Mouse (Mus musculus): Measurements from ENCODE around the gene Nfia.

Nfia gene

DNA sequence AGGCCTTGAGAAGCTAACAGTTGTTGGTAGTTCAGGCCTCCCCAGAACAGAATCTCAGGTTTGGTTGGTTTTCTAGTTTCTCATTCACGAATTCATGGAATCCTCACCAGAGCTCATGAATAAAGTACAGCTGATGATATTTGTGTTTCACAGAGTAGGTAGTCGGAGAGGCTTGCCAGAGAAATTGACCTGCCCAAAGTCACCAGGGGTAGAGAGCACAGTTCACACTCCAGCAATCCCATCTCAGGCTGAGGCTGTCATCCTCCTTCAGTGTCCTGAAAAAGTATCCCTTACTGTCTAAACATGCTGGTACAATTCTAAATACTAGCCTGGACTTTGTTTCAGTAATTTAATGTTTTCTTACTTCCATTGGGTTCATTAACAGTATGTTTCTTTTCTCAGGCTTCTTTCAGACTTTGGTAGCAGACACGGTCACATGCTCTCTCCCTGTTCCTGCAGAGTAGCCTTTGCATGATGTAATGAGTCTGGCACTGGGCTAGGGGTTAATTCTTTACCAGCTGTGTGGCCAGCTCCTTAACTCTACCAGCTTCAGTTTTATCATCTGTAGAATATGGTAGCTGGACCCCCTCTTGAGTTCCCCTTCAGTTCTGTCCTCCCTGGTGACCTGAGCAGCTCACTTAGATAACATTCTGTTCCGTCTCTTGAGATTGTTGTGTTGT, 7.1 kb upstream of the Nfia start:
- in situ Hi-C loops (cut with MboI): loop anchor here (25.0 kb wide), 2 partner anchors 672 to 1147 kb away; partner anchors contain the start of gene Usp1

DNA sequence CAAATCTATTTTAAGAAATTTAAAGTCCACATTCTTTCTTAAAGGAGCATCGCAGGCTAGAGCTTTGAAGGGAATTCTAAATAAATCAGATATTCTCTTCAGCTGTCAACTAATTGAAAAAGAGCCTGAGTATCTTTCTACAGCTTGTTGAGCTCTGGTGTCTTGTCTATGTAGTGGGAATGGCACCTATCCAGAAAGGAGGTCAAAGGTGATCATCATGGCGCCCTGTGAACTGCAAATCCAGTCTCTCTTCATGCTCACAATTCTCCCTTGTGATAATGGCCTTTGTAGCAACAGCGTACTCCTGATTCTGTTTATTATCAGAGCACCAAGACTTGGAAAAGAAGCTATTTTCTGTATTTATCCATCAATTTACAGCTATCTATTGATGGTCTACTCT, 6.4 kb upstream of the Nfia start:
- in situ Hi-C loops (cut with MboI): loop anchor here (25.0 kb wide), 2 partner anchors 671 to 1146 kb away; partner anchors contain the start of gene Usp1

- in situ Hi-C loops (cut with MboI): loop anchor here (25.0 kb wide), 2 partner anchors 670 to 1145 kb away; partner anchors contain the start of gene Usp1
These were observed 5.5 kb upstream of the Nfia start for GRCm38 (mm10) chr4:97767025-97767424.

DNA sequence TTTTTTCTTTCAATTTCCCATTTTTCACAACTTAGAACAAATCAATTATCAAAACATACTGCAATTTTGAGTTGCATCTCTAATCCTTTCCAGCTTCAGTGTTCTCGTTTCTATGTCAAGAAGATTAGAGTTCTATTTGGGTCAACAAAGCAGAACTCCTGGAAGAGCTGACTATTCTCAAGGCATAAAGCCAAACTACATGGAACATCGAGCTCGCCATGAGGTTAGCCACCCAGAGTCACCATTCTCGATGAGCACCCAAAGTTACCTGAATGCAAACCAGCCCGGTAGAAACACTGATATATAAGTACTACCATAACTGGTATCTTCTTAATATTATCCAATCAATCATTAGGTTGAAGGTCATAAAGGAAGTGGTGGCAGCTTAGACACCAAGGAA, 5.0 kb upstream of the Nfia start:
- in situ Hi-C loops (cut with MboI): loop anchor here (25.0 kb wide), 2 partner anchors 670 to 1145 kb away; partner anchors contain the start of gene Usp1

- in situ Hi-C loops (cut with MboI): loop anchor here (25.0 kb wide), 2 partner anchors 667 to 1142 kb away; partner anchors contain the start of gene Usp1
These were observed 2.7 kb upstream of the Nfia start for GRCm38 (mm10) chr4:97769861-97770260.

- in situ Hi-C loops (cut with MboI): loop anchor here (25.0 kb wide), 2 partner anchors 666 to 1141 kb away; partner anchors contain the start of gene Usp1
These were observed 1.1 kb upstream of the Nfia start for GRCm38 (mm10) chr4:97771426-97771825.

DNA sequence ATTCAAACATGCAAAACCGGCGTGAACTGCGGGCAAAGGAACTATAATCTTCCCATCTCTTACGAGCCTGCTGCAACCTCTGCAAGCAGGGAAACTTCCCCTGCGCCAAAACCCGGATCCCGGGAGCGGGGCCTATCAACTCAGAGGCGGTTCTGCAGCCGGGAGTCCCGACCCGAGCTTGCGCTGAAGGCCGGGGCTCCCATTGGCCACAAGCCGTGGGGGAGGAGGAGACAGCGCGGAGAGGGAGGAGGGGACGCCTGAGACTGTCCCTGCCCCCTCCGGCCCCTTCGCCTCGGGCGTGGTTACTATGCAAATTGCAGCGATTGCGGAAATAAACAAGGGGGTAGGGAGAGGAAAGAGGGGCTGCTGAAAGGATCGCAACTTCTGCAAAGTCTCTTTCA, 450 bp upstream of the Nfia start:
- in situ Hi-C loops (cut with MboI): loop anchor here (25.0 kb wide), 2 partner anchors 665 to 1140 kb away; partner anchors contain the start of gene Usp1

DNA sequence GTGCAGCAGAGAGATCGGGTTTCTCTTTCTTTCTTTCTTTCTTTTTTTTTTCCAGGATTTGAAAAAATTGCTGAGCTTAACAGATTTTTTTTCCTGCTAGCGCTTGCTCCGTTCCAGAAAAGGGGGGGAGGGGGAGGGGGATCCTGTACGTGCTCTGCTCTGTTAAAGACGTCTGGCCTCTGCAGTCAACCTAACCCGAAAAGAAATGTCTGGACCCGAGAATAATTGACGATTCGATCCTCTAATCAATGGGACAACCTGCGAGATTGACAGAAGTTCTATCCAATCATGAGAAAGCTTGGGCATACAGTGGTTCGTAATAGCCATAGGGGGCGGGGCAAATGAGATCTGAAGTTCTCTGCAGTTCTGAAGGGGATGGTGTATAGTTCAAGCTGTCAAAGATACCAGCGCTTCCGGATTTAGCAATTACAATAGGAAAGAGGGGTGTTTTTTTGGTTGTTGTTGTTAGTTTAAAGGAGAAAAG, 618 bp downstream of the Nfia start:
- in situ Hi-C loops (cut with MboI): loop anchor here (25.0 kb wide), 2 partner anchors 664 to 1139 kb away; partner anchors contain the start of gene Usp1

GRCm38 (mm10) chr4:97773791-97774190, 1.3 kb downstream of the Nfia start:
- in situ Hi-C loops (cut with MboI): loop anchor here (25.0 kb wide), 2 partner anchors 664 to 1139 kb away; partner anchors contain the start of gene Usp1

GRCm38 (mm10) chr4:97774446-97774950, 2.0 kb downstream of the Nfia start:
- in situ Hi-C loops (cut with MboI): loop anchor here (25.0 kb wide), 2 partner anchors 663 to 1138 kb away; partner anchors contain the start of gene Usp1

DNA sequence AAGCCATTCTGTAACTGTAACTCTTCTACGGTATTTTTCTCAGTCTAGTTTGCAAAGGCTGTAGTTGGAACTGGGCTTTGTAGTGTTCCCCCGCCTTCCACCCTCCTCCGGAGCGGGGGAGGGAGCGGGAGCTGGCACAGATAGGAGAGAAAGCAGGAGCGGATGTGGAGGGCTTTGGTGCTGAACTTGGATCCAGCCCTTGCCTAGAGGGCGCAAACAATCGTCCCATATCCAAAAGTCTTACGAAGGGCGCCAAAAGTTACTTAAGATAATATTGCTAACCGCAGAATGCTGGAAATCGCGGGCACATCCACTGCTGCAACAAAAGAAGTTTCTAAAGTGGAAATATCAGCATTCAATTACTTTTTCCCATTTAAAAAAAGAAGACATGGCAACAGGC, 2.5 kb downstream of the Nfia start:
- in situ Hi-C loops (cut with MboI): no loop called here

- in situ Hi-C loops (cut with MboI): no loop called here
These were observed 3.1 kb downstream of the Nfia start for GRCm38 (mm10) chr4:97775494-97776265.

GRCm38 (mm10) chr4:97776388-97777080, 4.0 kb downstream of the Nfia start:
- in situ Hi-C loops (cut with MboI): no loop called here

DNA sequence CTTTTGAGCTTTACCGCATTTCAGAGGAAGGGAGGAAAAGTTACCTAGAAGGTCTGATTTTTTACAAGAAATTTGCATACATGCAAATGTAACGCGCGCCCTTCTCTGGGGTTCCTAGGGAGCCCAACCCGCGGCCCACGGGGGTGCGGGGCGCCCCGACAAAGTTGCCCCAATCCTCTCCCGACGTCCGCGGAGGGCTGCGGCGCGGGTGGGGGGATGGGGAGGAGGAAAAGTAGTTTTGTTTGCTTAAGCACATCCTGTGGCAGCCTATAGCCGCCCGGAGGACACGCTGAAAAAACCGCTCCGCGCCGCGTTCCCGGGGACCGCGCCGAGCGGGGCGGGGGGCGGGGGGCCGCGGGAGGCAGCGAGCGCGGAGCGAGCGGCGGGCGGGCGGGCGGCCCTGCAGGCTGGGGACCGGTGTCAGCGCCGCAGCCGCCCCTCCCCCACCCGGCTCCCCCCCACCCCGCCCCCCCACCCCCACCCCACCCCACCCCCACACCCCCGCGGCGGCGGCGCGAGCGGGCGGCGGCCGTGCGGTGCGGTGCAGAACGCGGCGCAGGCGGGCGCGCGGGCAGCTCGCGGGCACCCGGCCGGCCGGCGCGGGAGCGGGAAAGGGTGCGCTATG, 4.7 kb downstream of the Nfia start:
- in situ Hi-C loops (cut with MboI): no loop called here

GRCm38 (mm10) chr4:97777706-97778176, 5.2 kb downstream of the Nfia start, which contains the start of gene E130114P18Rik:
Gene E130114P18Rik, minus strand, starts transcription at chr4:97778078.
- in situ Hi-C loops (cut with MboI): no loop called here

DNA sequence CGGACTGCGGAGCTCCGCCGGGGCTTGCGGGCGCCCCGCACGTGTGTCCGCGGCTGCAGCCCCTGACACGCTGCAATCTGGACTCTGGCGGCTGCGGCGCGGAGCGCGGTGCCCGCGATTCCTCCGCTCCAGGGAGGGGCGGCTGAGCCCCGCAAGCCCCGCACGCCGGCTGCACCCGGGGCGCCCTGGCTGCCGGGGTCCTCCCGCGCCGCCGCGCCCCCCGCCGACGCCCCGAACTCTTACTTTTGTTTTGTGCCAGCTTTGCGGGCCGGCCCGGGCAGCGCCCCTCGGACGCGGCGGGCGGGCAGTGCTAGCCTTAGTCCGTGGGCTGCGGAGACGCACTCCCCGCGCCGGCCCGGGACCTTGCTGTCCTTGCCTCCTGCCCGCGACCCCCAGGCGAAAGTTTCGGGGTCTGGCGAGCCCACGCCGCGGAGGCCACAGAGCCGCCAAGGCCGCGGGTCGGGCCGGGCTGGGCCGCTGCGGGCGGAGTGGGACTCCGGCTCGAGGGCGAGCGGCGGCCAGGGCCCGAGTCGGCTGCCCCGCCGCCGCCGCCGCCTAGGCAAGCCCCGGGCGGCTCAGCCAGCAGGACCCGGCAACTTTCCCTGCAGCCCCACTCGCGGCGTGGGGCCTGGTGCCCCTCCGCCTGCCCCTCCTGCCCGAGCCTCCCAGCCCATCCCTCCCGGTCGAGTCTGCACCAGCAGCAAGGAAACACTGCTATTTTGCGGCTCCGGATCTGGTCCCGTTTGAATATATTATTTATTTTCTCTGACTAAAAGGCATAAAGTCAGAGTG, 5.9 kb downstream of the Nfia start:
- in situ Hi-C loops (cut with MboI): no loop called here

DNA sequence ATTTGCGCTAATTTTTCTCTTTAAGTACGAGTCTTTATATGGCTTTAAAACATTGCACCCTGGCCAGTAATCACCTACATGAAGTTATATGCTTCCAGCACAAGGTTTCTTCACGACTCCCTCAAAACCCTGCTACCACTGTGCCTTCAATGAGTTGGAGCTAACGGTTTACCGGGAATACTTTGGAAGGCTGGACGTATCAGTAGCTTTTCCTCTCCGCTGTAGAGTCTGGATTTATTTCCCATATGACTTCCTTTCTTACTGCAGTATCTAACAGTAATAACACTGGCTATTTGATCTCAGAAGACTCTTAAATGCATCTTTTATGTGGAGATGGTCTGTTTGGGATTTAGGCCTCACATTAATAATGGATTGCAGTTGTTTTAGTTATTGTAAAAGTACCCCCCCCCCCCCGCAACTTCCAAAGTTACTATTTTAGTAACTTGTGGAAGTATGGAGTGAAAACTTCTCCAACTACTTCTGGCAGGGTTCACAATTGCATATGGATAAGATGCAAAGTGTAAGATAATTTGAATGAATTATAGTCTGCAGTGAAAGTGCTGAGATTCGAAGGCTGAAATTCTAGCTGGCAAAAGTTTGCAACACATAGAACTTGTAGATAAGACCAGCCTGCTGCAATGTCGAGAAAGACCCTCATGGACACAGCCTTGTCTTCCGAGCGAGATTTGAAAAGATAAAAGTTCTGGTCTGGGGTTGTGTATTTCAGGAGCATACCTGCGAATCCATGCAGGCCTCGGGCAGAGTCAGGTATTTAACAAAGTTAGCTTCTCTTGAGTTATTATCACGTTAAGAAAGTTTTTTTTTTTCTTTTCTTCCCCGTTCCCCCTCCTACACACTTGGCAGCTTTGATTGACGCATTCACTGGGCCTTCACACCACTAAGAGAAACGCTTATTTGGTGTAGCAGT, 6.7 kb downstream of the Nfia start:
- in situ Hi-C loops (cut with MboI): no loop called here

- in situ Hi-C loops (cut with MboI): no loop called here
These were observed 7.5 kb downstream of the Nfia start for GRCm38 (mm10) chr4:97780024-97780423.

Data from mature B cell (primary cell).